Mouse (Mus musculus) midbrain, embryonic 13.5 days (tissue): ENCODE results near the gene Olfr432. TPM values are rescaled to one million over a fixed set of nuclear protein-coding genes. Genes with fewer than 3 reads are reported as not detected.

Experiments
- ATAC-seq: fragments of 200-750 bp; cut with Nextera tagmentation; 2 replicates; pipeline ENCODE4 v1.8.0; 2017; ENCODE audit warnings: mild to moderate bottlenecking, moderate TSS enrichment, moderate library complexity
- H3K27ac ChIP-seq: fragments of 300-500 bp; sonication (generic); 2 replicates; pipeline ENCODE4 v1.5.1; 2015; ENCODE audit warnings: inconsistent platforms, mild to moderate bottlenecking, moderate library complexity
- H3K27me3 ChIP-seq: fragments of 300-500 bp; sonication (generic); 2 replicates; pipeline ENCODE4 v1.6.1; 2015; ENCODE audit warnings: mild to moderate bottlenecking, inconsistent platforms
- H3K36me3 ChIP-seq: fragments of 300-500 bp; sonication (generic); 2 replicates; pipeline ENCODE4 v1.6.1; 2015; ENCODE audit warnings: mild to moderate bottlenecking, inconsistent platforms
- H3K4me1 ChIP-seq: fragments of 300-500 bp; sonication (generic); replicated peaks from 2 replicates; pipeline ENCODE4 v1.6.1; 2015; ENCODE audit warnings: inconsistent platforms
- H3K4me2 ChIP-seq: fragments of 300-500 bp; sonication (generic); replicated peaks from 2 replicates; pipeline ENCODE4 v1.6.1; 2015; ENCODE audit warnings: moderate library complexity, mild to moderate bottlenecking, inconsistent platforms
- H3K4me3 ChIP-seq: fragments of 300-500 bp; sonication (generic); replicated peaks from 2 replicates; pipeline ENCODE4 v1.5.1; 2015; ENCODE audit warnings: mild to moderate bottlenecking, inconsistent platforms
- H3K9ac ChIP-seq: fragments of 300-500 bp; sonication (generic); replicated peaks from 2 replicates; pipeline ENCODE4 v1.6.1; 2015; ENCODE audit warnings: mild to moderate bottlenecking, inconsistent platforms
- H3K9me3 ChIP-seq: fragments of 300-500 bp; sonication (generic); 2 replicates; pipeline ENCODE4 v1.6.1; 2016; ENCODE audit warnings: mild to moderate bottlenecking, inconsistent platforms
- WGBS: fragments of 180-500 bp; shearing (Covaris S2); methylation state at CpG from one replicate; pipeline ENCODE4 v1.1.7; 2015; 5-methylcytosine and 5-hydroxymethylcytosine counted together
- polyA plus RNA-seq: library from polyadenylated mRNA; unstranded; fragments of >200 nt; fragmentation: Nextera tagmentation; extraction: Ambion mirVana; gene quantifications from 2 replicates; pipeline ENCODE4 v1.2.1, GENCODE M21; 2015

The Olfr432 gene
- polyA plus RNA-seq, 1 experiment from 2014 or later = not detected

DNA sequence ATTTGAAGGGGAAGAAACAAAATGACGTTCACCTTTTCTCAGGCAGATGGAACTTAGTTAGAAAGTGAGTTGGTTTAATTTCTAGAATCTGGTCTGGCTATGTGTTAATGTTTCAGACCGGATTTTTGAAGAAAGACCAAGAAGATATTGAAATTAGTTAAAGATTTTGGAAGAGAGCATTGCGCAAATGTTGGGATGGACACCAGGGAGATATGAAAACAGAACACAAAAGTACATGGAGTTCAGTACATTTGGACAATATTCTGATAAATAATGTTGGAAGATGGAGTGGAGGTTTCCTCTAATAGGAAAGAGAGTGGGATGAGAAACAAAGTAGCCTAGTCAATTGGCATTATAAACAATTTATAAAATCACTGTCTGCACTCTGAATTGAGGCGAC, 2.5 kb downstream of the Olfr432 start:
- H3K9me3 ChIP-seq = no peaks in the 10 kb centered on the region
- 84% methylated on average over 4 of the region's 4 CpGs for WGBS
- H3K4me3 ChIP-seq = no peak overlapping the region
- no peaks in the 10 kb centered on the region for H3K4me1 ChIP-seq
- H3K9ac ChIP-seq = no peak overlapping the region
- H3K4me2 ChIP-seq = no peak overlapping the region
- no peak for ATAC-seq
- no peaks in the 10 kb centered on the region for H3K36me3 ChIP-seq
- H3K27me3 ChIP-seq = no peaks in the 10 kb centered on the region
- H3K27ac ChIP-seq = no peak overlapping the region

DNA sequence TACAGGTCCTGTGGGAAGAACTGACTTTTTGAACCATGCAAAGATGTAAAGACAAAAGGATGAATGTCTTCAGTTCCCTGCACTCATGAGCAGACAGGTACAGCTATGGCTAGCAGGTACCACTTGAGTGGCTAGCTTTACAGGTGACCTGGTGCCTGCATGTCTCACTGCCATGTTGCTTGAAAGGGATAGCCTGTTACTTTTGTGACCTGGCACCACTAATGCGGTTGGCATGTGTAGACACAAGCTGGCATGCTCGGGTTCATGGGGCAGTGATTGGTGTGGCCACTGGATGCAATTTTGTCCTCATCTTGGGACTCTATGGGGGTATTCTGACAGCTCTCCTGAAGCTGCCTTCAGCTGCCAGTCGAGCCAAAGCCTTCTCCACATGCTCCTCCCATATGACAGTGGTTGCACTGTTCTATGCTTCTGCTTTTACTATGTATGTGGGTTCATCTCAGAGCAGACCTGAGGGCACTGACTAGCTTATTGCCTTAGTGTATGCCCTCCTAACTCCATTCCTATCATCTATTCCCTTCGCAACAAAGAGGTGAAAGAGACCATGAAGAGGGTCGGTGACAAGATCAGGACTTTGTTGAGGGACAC, 3.0 kb downstream of the Olfr432 start:
- no peak for ATAC-seq
- H3K4me2 ChIP-seq = no peak overlapping the region
- no peaks in the 10 kb centered on the region for H3K36me3 ChIP-seq
- H3K4me3 ChIP-seq = no peak overlapping the region
- no peak overlapping the region for H3K9ac ChIP-seq
- 88% methylated on average over 5 of the region's 5 CpGs for WGBS
- no peaks in the 10 kb centered on the region for H3K27me3 ChIP-seq
- no peak overlapping the region for H3K27ac ChIP-seq
- no peaks in the 10 kb centered on the region for H3K4me1 ChIP-seq
- H3K9me3 ChIP-seq = no peaks in the 10 kb centered on the region

DNA sequence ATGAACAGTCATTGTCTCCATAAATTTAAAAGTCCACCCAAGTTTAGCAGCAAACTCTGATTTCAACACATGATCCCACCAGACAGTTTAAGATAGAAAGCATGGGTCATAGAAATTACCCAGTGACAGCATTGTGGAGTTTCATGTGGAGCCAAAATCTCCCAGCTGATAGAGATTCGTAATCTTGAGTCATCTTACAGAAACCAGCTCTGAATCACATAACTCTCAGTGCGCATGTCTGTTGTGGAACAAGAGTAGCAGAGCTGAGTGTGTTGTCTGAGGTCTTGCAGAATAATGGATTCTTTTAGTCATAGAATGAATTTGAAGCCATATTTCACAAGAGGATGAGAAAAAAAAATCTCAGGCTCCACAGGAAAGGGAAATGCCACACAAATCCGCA, 4.0 kb downstream of the Olfr432 start:
- Histone ChIP-seq H3K27ac (no peak overlapping the region), H3K4me3 (no peak overlapping the region), H3K27me3 (no peaks in the 10 kb centered on the region), H3K4me1 (no peaks in the 10 kb centered on the region), H3K9me3 (no peaks in the 10 kb centered on the region), H3K9ac (no peak overlapping the region), H3K36me3 (no peaks in the 10 kb centered on the region), H3K4me2 (no peak overlapping the region)
- no peak for ATAC-seq
- 85% methylated on average over 3 of the region's 3 CpGs for WGBS

DNA sequence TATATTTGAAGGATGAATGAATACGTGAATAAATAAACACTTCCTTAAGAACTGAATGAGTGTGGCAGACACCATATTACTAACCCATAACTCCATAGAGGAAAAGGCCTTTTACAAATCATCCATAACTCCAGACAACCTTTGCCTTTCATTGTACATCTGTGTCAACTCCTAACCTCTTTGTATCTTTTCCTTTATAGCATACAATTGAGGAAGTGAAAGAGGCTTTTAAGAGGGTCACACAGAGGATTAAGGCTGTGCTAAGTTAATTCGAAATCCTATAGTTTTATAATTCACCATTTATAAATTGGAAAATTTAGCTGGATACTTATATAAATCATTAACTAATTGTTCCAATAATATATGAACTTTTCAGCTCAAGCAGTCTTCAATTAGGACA, 6.2 kb downstream of the Olfr432 start:
- H3K4me3 ChIP-seq = no peak overlapping the region
- no peaks in the 10 kb centered on the region for H3K27me3 ChIP-seq
- WGBS = 77% methylated on average over 2 of the region's 2 CpGs
- H3K27ac ChIP-seq = no peak overlapping the region
- no peaks in the 10 kb centered on the region for H3K4me1 ChIP-seq
- no peaks in the 10 kb centered on the region for H3K36me3 ChIP-seq
- H3K9ac ChIP-seq = no peak overlapping the region
- ATAC-seq = no peak
- no peaks in the 10 kb centered on the region for H3K9me3 ChIP-seq
- H3K4me2 ChIP-seq = no peak overlapping the region

DNA sequence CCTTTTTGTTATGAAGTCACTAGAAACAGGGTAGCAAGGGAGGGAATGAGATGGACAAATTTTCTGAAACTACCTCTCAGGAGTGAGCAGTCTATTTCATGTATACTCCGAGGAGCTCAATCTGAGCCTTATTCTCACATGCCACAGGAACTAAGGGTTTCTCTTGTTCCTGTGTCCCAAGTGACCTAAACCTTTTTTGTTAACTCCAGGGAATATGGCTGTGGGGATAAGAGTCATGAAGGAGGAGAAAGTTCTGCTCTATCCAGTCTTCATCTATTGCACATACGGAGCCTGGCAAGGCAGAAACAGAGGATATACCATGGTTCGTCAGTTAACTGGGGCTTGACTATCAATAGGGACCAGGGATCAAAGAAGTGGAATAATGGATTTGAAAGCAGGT, 17.3 kb downstream of the Olfr432 start, which contains the start of gene Olfr430:
Gene Olfr430, plus strand, starts transcription at position 301 of the 400 bp plus-strand sequence.
- Histone ChIP-seq H3K36me3 (no peaks in the 10 kb centered on the region), H3K4me1 (no peaks in the 10 kb centered on the region), H3K4me2 (no peak within 1 kb of the TSS), H3K27ac (no peak within 1 kb of the TSS), H3K4me3 (no peak within 1 kb of the TSS), H3K27me3 (no peaks in the 10 kb centered on the region), H3K9ac (no peak within 1 kb of the TSS), H3K9me3 (no peaks in the 10 kb centered on the region)
- no peak for ATAC-seq
- 91% methylated on average over 3 of the region's 3 CpGs for WGBS

DNA sequence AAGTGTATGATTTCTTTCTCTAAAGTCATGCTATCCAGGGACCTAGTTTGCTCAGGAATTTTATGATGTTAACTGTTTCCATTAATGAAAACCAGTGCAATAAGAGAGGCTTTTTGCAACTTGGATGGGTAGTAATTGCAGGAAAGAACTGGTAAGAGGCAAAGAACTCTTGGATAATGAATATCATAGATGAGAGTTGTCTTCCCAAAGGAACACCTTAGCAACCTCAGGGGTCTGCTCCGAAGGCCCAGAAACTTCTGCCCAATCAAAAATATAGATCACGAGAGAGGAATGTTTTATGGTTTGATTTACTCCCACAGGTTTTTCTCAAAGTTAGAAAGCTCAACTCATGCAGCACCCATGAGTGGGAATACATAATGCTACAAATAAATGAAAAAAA, 35.0 kb downstream of the Olfr432 start, which contains the start of gene Olfr429:
Gene Olfr429, plus strand, starts transcription at position 301 of the 400 bp plus-strand sequence.
- Histone ChIP-seq H3K9ac (no peak within 1 kb of the TSS), H3K4me2 (no peak within 1 kb of the TSS), H3K4me3 (no peak within 1 kb of the TSS), H3K36me3 (no peaks in the 10 kb centered on the region), H3K4me1 (no peaks in the 10 kb centered on the region), H3K9me3 (no peaks in the 10 kb centered on the region), H3K27me3 (no peaks in the 10 kb centered on the region), H3K27ac (no peak within 1 kb of the TSS)
- no peak for ATAC-seq
- WGBS = 92% methylated on average over 2 of the region's 2 CpGs

DNA sequence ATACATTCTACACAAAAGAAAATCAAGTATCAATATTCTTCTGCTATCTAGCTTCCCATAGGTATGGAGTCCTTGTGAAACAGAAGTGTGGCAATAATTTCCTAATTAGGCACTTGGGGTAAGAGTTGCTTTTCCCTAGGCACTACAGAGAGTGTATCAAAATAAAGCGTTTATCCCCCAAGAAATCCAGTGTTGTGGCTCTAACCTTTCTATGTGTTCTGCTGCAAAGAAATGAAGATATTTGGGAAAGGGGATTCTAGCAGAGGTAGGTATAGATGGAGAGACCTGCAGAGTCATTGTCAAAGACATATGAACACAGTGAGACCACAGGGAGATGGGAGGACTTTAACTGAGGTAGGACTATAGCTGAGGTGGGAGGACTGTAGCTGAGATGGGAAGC, 47.6 kb downstream of the Olfr432 start, which contains the start of gene Olfr427:
Gene Olfr427, plus strand, starts transcription at position 301 of the 400 bp plus-strand sequence.
- H3K4me1 ChIP-seq = no peaks in the 10 kb centered on the region
- H3K4me3 ChIP-seq = no peak within 1 kb of the TSS
- no peak for ATAC-seq
- H3K9me3 ChIP-seq = no peaks in the 10 kb centered on the region
- no peaks in the 10 kb centered on the region for H3K36me3 ChIP-seq
- no peak within 1 kb of the TSS for H3K4me2 ChIP-seq
- H3K27me3 ChIP-seq = no peaks in the 10 kb centered on the region
- H3K27ac ChIP-seq = no peak within 1 kb of the TSS
- H3K9ac ChIP-seq = no peak within 1 kb of the TSS
- WGBS = 96% methylated on average over 1 of the region's 1 CpGs

DNA sequence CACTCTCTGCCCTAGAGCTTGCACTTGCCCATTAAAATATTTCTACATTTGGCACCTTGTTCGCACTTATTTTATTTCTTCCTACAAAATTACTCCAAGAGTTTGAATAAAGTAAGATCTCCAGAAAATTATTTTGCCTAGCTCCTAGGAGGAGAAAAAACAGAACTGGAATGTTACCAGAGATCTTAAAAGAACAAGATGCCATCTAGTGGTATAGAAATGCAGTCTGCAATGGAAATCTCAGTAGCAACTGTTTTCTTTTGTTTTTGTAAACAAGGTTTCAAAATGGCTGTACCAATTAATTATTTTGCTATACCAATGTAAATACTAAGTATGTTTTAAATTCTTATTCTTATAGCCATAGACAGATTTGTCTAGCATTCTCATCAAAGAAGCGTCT, 54.7 kb downstream of the Olfr432 start:
- Histone ChIP-seq H3K4me2 (no peak overlapping the region), H3K4me1 (no peaks in the 10 kb centered on the region), H3K9ac (no peak overlapping the region), H3K36me3 (no peaks in the 10 kb centered on the region), H3K27ac (no peak overlapping the region), H3K4me3 (no peak overlapping the region), H3K9me3 (no peaks in the 10 kb centered on the region), H3K27me3 (no peaks in the 10 kb centered on the region)
- 62% methylated on average over 2 of the region's 2 CpGs for WGBS
- ATAC-seq = no peak

Other genes starting within 250 kb of the Olfr432 start
- 0.24 and 0.32 TPM in 2 replicates for gene Ifi211, start 136.2 kb upstream of the Olfr432 start, polyA plus RNA-seq
- gene Mndal, start 106.7 kb upstream of the Olfr432 start, polyA plus RNA-seq = 0.48 and 0.99 TPM in 2 replicates
- 0.15 and 0.18 TPM in 2 replicates for gene Ifi203, start 106.5 kb upstream of the Olfr432 start, polyA plus RNA-seq
- gene Ifi202b, start 66.5 kb upstream of the Olfr432 start, polyA plus RNA-seq = not detected in 2 replicates
- not detected in 2 replicates for gene Ifi205, start 17.4 kb upstream of the Olfr432 start, polyA plus RNA-seq
- gene Olfr433, start 8.5 kb upstream of the Olfr432 start, polyA plus RNA-seq = not detected in 2 replicates
- not detected in 2 replicates for gene Olfr430, start 17.4 kb downstream of the Olfr432 start, polyA plus RNA-seq
- not detected in 2 replicates for gene Olfr429, start 35.1 kb downstream of the Olfr432 start, polyA plus RNA-seq
- gene Olfr427, start 47.7 kb downstream of the Olfr432 start, polyA plus RNA-seq = not detected in 2 replicates
- gene Olfr231, start 72.0 kb downstream of the Olfr432 start, polyA plus RNA-seq = not detected in 2 replicates
- not detected in 2 replicates for gene Olfr424, start 82.3 kb downstream of the Olfr432 start, polyA plus RNA-seq
- gene Olfr420, start 106.4 kb downstream of the Olfr432 start, polyA plus RNA-seq = not detected in 2 replicates
- gene Spta1, start 123.6 kb downstream of the Olfr432 start, polyA plus RNA-seq = 0.12 TPM in 2 replicates
- not detected in 2 replicates for gene Olfr419, start 202.9 kb downstream of the Olfr432 start, polyA plus RNA-seq